Mouse (Mus musculus) retina, postnatal 7 days (tissue): Measurements from ENCODE around the gene Tgfbr2.

Source experiments
- DNase-seq: peaks from one replicate; pipeline ENCODE4 v3.0.0-alpha.2; 2012; ENCODE audit warnings: low read depth, low spot score

The Tgfbr2 gene

DNA sequence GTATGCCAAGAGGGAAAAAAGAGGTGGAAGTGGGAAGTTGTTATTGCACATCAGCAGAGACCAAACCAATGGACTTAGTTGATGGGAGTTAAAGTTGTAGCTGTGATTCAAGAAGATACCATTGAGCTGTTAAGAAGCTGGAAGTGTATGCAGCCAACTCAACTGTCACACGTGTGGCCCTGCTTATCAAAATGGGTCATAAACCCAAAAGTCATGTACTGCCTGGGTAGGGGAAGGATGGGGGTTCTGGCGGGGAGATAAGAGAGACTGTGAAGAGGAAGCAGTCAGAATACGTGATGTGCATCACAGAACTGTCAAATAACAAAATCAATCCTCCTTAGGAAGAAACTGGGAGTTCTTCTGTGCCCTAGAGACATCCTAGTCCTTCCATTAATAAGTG lies 15.1 kb downstream of the Tgfbr2 start:
- DNase-seq: no peak

GRCm38 (mm10) chr9:116156501-116156900 lies 18.7 kb downstream of the Tgfbr2 start:
- no peak for DNase-seq

- DNase-seq: no peak
These were observed 22.3 kb downstream of the Tgfbr2 start for GRCm38 (mm10) chr9:116152878-116153277.

- DNase-seq: no peak
These were observed 24.3 kb downstream of the Tgfbr2 start for GRCm38 (mm10) chr9:116150725-116151396.

- no peak for DNase-seq
These were observed 26.4 kb downstream of the Tgfbr2 start for GRCm38 (mm10) chr9:116148809-116149208.

- no peak for DNase-seq
These were observed 28.9 kb downstream of the Tgfbr2 start for GRCm38 (mm10) chr9:116146235-116146634.

- no peak for DNase-seq
These were observed 29.9 kb downstream of the Tgfbr2 start for GRCm38 (mm10) chr9:116145231-116145641.

DNA sequence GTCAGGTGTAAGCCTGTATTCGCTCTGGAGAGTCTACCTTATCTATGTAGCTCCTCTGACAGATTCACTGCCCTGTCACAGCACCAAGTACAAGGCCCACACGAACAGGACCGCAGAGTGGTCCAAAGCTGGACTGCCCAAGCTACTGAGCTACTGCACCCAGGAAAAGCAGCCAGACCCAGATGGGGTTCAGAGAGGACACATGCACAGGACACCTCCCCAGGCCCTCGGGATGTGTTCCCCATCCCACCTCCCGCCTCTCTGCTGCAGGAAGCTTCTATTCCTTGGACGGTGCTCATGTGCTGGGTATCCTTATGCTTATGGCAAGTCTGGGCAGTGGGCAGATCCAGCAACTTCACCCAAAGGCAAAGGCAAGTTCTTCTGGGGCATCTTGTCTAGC lies 34.7 kb downstream of the Tgfbr2 start:
- no peak for DNase-seq

- DNase-seq: no peak
These were observed 35.6 kb downstream of the Tgfbr2 start for GRCm38 (mm10) chr9:116139549-116139948.

GRCm38 (mm10) chr9:116138595-116139134 lies 36.5 kb downstream of the Tgfbr2 start:
- DNase-seq: no peak

GRCm38 (mm10) chr9:116137645-116138044 lies 37.5 kb downstream of the Tgfbr2 start:
- DNase-seq: no peak

- DNase-seq: no peak
These were observed 38.3 kb downstream of the Tgfbr2 start for GRCm38 (mm10) chr9:116136811-116137210.

DNA sequence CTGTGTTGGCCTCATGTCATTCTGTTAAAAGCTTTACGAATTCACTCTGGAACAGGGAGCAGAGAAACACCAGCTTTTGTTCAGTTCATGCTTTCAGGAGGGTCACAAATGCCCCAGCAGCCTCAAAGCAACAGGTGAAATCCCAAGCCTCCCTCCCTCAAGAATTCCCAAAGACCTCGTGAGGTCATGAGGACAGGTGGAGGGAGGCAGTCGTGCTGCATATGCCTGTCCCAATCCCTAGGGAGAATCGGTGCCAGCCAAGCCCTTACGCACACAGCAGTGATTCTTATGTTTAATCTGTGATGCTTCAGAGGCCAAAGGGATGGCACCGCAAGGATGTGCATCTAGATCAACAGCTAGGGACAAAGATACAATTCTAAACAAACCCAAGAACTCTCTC lies 39.0 kb downstream of the Tgfbr2 start:
- DNase-seq: no peak

DNA sequence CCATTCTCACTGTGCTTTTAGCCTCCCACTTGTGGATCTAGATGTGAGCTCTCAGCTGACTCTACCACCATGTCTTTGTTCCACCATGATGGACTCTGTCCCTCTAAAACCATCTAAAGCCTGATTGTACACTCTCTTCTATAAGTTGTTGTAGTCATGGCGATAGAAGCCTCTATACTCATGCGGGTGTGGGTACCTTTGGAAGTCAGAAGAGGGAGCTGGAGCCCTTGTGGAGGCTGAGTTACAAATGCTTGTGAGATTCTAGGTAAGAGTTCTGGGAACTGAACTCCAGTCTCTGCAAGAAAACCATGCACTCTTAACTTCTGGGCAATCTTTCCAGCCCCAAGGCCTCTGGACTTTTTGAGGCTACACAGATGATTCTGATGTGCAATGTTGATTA lies 40.7 kb downstream of the Tgfbr2 start:
- no peak for DNase-seq

- DNase-seq: no peak
These were observed 41.7 kb downstream of the Tgfbr2 start for GRCm38 (mm10) chr9:116133312-116133980.

GRCm38 (mm10) chr9:116128886-116129285 lies 46.3 kb downstream of the Tgfbr2 start:
- DNase-seq: no peak

GRCm38 (mm10) chr9:116128311-116128710 lies 46.8 kb downstream of the Tgfbr2 start:
- DNase-seq: no peak

GRCm38 (mm10) chr9:116126494-116126893 lies 48.7 kb downstream of the Tgfbr2 start:
- no peak for DNase-seq

DNA sequence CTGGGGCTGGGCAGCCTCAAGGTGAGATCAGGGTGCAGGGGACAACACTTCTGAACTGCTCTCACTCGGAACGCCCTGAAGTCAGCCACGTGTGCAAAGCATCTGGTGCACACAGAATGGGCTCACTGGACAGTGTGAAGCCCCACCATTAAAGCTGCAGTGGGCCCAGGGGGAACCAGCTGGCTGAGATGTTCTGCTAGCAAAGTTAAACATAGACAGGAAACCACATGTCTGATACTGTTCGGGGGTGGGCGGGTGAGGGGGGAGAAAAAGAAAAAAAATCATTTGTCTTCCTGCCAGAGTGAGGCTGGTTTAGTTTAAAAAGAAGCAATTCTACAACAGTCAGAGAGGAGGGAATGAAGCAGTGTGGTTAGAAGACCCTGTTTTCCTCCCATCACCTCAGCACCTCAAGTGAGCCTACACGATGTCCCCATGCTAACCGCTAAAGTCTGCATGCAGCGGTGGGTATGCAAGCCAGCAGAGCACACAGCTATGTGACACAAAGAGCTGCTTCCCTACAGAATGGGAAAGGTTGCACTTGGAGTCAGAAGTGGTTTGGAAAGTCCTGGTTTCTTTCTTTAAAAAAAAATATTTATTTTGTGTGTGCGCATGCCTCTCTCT lies 52.1 kb downstream of the Tgfbr2 start:
- no peak for DNase-seq

DNA sequence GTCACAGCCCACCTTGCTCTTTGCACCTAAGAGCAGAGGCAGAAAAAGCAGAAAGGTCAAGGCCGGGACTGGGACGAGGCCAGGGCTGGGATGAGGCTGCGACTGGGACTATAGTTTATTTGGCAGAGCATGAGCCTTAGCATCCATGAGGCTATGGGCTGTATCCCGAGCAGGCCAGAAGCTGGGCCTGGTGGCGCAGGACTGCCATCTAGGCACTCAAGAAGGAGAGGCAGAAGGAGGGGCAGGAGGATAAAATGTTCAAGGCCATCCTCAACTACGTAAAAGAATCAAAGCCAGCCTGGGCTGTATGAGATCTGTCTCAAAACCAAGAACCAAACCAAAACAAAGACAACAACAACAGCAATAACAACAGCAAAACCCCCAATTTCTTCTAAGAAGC lies 52.6 kb downstream of the Tgfbr2 start:
- DNase-seq: no peak

- DNase-seq: no peak
These were observed 53.7 kb downstream of the Tgfbr2 start for GRCm38 (mm10) chr9:116121472-116121871.

- no peak for DNase-seq
These were observed 55.2 kb downstream of the Tgfbr2 start for GRCm38 (mm10) chr9:116119990-116120389.
